Mouse (Mus musculus): ENCODE data around the gene Far2. TPM values are rescaled to one million over a fixed set of nuclear protein-coding genes. Genes with fewer than 3 reads are reported as not detected.

Gene Far2
- total and polyA plus RNA-seq, 3 experiments = 0.16 to 3.7 (median 3.5) TPM

DNA sequence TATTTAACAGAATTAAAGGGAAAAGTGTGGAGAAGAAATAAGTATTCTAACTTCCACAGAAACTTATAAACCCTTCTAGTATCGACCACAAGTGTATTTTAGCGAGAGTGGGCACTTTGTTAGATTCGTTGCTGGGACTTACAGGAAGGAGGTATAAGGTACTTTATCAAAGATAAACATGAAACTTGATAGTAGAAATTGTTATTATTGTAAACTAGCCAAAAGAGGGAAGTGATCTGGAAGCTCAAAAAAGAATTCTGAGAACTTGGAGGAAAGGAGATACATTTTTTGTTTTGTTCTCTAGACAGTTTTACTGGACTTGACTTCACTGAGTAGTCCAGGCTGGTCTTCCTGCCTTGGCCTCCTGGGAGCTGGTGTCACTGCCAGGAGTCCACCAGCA lies 125.8 kb downstream of the Far2 start:
- no peak for DNase-seq (ENCODE audit: low spot score)
- H3K4me1 ChIP-seq (ENCODE audit: insufficient read depth, low read depth, low read length) = no peaks in the 10 kb centered on the region
- TF ChIP-seq GATA1 (IDR thresholded peaks at IDR 0.05; ENCODE audit: borderline replicate concordance, low read length) = no peak
- TF ChIP-seq TAL1 (conservative IDR thresholded peaks at IDR 0.05; ENCODE audit: low read depth, low read length) = no peak
- TF ChIP-seq GATA2 (IDR thresholded peaks at IDR 0.05; ENCODE audit: borderline replicate concordance, low read depth, low read length) = no peak
- TF ChIP-seq POLR2AphosphoS5 (IDR thresholded peaks at IDR 0.05; ENCODE audit: insufficient replicate concordance, low read depth, low read length) = no peak
- no peak for TF ChIP-seq CTCF (IDR thresholded peaks at IDR 0.05; ENCODE audit: low read depth, low read length)
- no peak for ATAC-seq (ENCODE audit: extremely low read depth, insufficient number of reproducible peaks, low FRiP score, poor library complexity, severe bottlenecking)
- no peaks in the 10 kb centered on the region for H3K9me3 ChIP-seq (replicated peaks)
- H3K27me3 ChIP-seq (ENCODE audit: insufficient read depth, low read length) = no peaks in the 10 kb centered on the region
- H3K36me3 ChIP-seq (replicated peaks) = no peaks in the 10 kb centered on the region
- no peak overlapping the region for H3K4me3 ChIP-seq (ENCODE audit: low read depth, low read length)

DNA sequence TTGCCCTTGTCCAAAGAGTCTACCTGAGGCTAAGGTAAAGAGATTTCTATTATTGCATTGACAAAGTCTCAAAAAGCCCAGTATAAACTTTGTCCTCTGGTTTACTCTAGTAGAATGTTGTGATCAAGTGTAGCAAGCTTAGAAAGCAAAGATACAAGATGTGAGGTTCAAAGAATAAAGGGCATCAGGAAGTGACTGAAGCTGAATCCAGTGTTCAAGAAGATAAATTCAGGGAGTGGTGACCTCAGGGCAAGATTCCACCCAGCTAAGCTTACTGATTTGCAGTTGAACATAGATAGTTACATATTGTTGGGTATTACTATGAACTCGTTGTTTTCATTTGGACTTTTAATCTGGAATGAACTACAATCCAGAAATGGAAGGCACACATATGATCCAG lies 138.6 kb downstream of the Far2 start:
- Histone ChIP-seq H3K9me3 (replicated peaks) (no peaks in the 10 kb centered on the region), H3K27me3 (ENCODE audit: insufficient read depth, low read length) (no peaks in the 10 kb centered on the region), H3K36me3 (replicated peaks) (peaks cover 91% of the 10 kb centered on the region), H3K4me1 (ENCODE audit: insufficient read depth, low read depth, low read length) (no peaks in the 10 kb centered on the region), H3K4me3 (ENCODE audit: low read depth, low read length) (no peak overlapping the region)
- DNase-seq (ENCODE audit: low spot score) = no peak
- TF ChIP-seq GATA1 (IDR thresholded peaks at IDR 0.05; ENCODE audit: borderline replicate concordance, low read length) (no peak), POLR2AphosphoS5 (IDR thresholded peaks at IDR 0.05; ENCODE audit: insufficient replicate concordance, low read depth, low read length) (no peak), GATA2 (IDR thresholded peaks at IDR 0.05; ENCODE audit: borderline replicate concordance, low read depth, low read length) (no peak), CTCF (IDR thresholded peaks at IDR 0.05; ENCODE audit: low read depth, low read length) (no peak), TAL1 (conservative IDR thresholded peaks at IDR 0.05; ENCODE audit: low read depth, low read length) (no peak)
- no peak for ATAC-seq (ENCODE audit: extremely low read depth, insufficient number of reproducible peaks, low FRiP score, poor library complexity, severe bottlenecking)

- ATAC-seq (ENCODE audit: extremely low read depth, insufficient number of reproducible peaks, low FRiP score, poor library complexity, severe bottlenecking) (no peak), DNase-seq (ENCODE audit: low spot score) (no peak)
- no peaks in the 10 kb centered on the region for H3K9me3 ChIP-seq (replicated peaks)
- peaks cover 79% of the 10 kb centered on the region for H3K36me3 ChIP-seq (replicated peaks)
- no peaks in the 10 kb centered on the region for H3K4me1 ChIP-seq (ENCODE audit: insufficient read depth, low read depth, low read length)
- no peak for TF ChIP-seq GATA2 (IDR thresholded peaks at IDR 0.05; ENCODE audit: borderline replicate concordance, low read depth, low read length)
- no peaks in the 10 kb centered on the region for H3K27me3 ChIP-seq (ENCODE audit: insufficient read depth, low read length)
- H3K4me3 ChIP-seq (ENCODE audit: low read depth, low read length) = no peak overlapping the region
These were observed 147.1 kb downstream of the Far2 start for GRCm38 (mm10) chr6:148193972-148194701.

GRCm38 (mm10) chr6:148199177-148199576 lies 152.1 kb downstream of the Far2 start:
- Histone ChIP-seq H3K4me1 (ENCODE audit: insufficient read depth, low read depth, low read length) (no peaks in the 10 kb centered on the region), H3K36me3 (replicated peaks) (peaks cover 80% of the 10 kb centered on the region), H3K4me3 (ENCODE audit: low read depth, low read length) (no peak overlapping the region), H3K27me3 (ENCODE audit: insufficient read depth, low read length) (no peaks in the 10 kb centered on the region), H3K9me3 (replicated peaks) (no peaks in the 10 kb centered on the region)
- no peak for TF ChIP-seq CTCF (IDR thresholded peaks at IDR 0.05; ENCODE audit: low read depth, low read length)
- TF ChIP-seq POLR2AphosphoS5 (IDR thresholded peaks at IDR 0.05; ENCODE audit: insufficient replicate concordance, low read depth, low read length) = no peak
- TF ChIP-seq GATA2 (IDR thresholded peaks at IDR 0.05; ENCODE audit: borderline replicate concordance, low read depth, low read length) = no peak
- no peak for TF ChIP-seq GATA1 (IDR thresholded peaks at IDR 0.05; ENCODE audit: borderline replicate concordance, low read length)
- TF ChIP-seq TAL1 (conservative IDR thresholded peaks at IDR 0.05; ENCODE audit: low read depth, low read length) = no peak
- DNase-seq (ENCODE audit: low spot score) (no peak), ATAC-seq (ENCODE audit: extremely low read depth, insufficient number of reproducible peaks, low FRiP score, poor library complexity, severe bottlenecking) (no peak)

DNA sequence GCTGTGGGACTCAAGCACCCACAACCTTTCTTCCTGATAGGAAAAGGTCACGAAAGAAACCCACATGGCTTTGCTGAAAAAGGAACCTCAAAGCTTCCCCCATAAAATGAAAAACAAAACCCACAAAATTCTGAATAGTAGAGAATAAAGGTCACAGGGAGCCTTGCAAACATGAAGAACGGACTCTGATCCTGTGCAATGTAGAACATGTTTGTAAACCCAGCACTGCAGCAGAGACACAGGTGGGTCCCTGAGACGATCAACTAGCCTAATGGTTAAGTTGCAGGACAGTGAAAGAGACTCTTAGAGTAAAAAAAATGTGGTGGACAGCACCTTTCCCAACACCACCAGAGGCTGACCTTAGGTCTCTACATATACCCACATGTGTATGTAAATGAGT lies 152.7 kb downstream of the Far2 start:
- H3K36me3 ChIP-seq (replicated peaks) = peaks cover 76% of the 10 kb centered on the region
- ATAC-seq (ENCODE audit: extremely low read depth, insufficient number of reproducible peaks, low FRiP score, poor library complexity, severe bottlenecking) = no peak

GRCm38 (mm10) chr6:148205134-148205533 lies 158.1 kb downstream of the Far2 start:
- H3K9me3 ChIP-seq (replicated peaks) = no peaks in the 10 kb centered on the region
- no peaks in the 10 kb centered on the region for H3K27me3 ChIP-seq (ENCODE audit: insufficient read depth, low read length)
- peaks cover 74% of the 10 kb centered on the region for H3K36me3 ChIP-seq (replicated peaks)
- H3K4me1 ChIP-seq (ENCODE audit: insufficient read depth, low read depth, low read length) = peaks cover 7% of the 10 kb centered on the region; the same call in 1 of the 2 replicates
- TF ChIP-seq CTCF (IDR thresholded peaks at IDR 0.05; ENCODE audit: low read depth, low read length) (no peak), POLR2AphosphoS5 (IDR thresholded peaks at IDR 0.05; ENCODE audit: insufficient replicate concordance, low read depth, low read length) (no peak), GATA2 (IDR thresholded peaks at IDR 0.05; ENCODE audit: borderline replicate concordance, low read depth, low read length) (no peak), TAL1 (conservative IDR thresholded peaks at IDR 0.05; ENCODE audit: low read depth, low read length) (no peak), GATA1 (IDR thresholded peaks at IDR 0.05; ENCODE audit: borderline replicate concordance, low read length) (no peak)
- H3K4me3 ChIP-seq (ENCODE audit: low read depth, low read length) = no peak overlapping the region
- DNase-seq (ENCODE audit: low spot score) (no peak), ATAC-seq (ENCODE audit: extremely low read depth, insufficient number of reproducible peaks, low FRiP score, poor library complexity, severe bottlenecking) (no peak)

More for the DNA sequence above, 152.7 kb downstream of the Far2 start:
- no peak for TF ChIP-seq TAL1 (conservative IDR thresholded peaks at IDR 0.05; ENCODE audit: low read depth, low read length)
- TF ChIP-seq GATA1 (IDR thresholded peaks at IDR 0.05; ENCODE audit: borderline replicate concordance, low read length) = no peak
- H3K4me3 ChIP-seq (ENCODE audit: low read depth, low read length) = no peak overlapping the region
- no peaks in the 10 kb centered on the region for H3K27me3 ChIP-seq (ENCODE audit: insufficient read depth, low read length)
- H3K4me1 ChIP-seq (ENCODE audit: insufficient read depth, low read depth, low read length) = no peaks in the 10 kb centered on the region
- DNase-seq (ENCODE audit: low spot score) = no peak
- no peaks in the 10 kb centered on the region for H3K9me3 ChIP-seq (replicated peaks)

All from G1E (cell line).